Mouse (Mus musculus) testis, adult 2 months (tissue): ENCODE measurements around the gene Eml1. TPM values are rescaled to one million over a fixed set of nuclear protein-coding genes. Genes with fewer than 3 reads are reported as not detected.

Source experiments
- H3K27ac ChIP-seq: fragments of 200-500 bp; 2 replicates; pipeline ENCODE4 v1.5.1; 2012; ENCODE audit warnings: low read depth, low read length; ENCODE audit not compliant: control insufficient read depth, insufficient read depth
- H3K27me3 ChIP-seq: fragments of 200-500 bp; 2 replicates; pipeline ENCODE4 v1.6.1; 2012; ENCODE audit warnings: mild to moderate bottlenecking, low read length, moderate library complexity; ENCODE audit not compliant: control insufficient read depth, insufficient read depth
- H3K36me3 ChIP-seq: fragments of 200-500 bp; 2 replicates; pipeline ENCODE4 v1.6.1; 2012; ENCODE audit warnings: mild to moderate bottlenecking, low read length; ENCODE audit not compliant: control insufficient read depth, insufficient read depth
- H3K4me1 ChIP-seq: fragments of 200-500 bp; 2 replicates; pipeline ENCODE4 v1.6.1; 2012; ENCODE audit warnings: low read length; ENCODE audit not compliant: control insufficient read depth, insufficient read depth
- H3K4me3 ChIP-seq: fragments of 200-500 bp; 2 replicates; pipeline ENCODE4 v1.5.1; 2012; ENCODE audit warnings: low read depth, mild to moderate bottlenecking, low read length, moderate library complexity, mixed read lengths; ENCODE audit not compliant: control insufficient read depth
- CTCF ChIP-seq: fragments of 200-500 bp; IDR thresholded peaks from 2 replicates; pipeline ENCODE4 v1.5.1; 2012; ENCODE audit warnings: low read depth, mild to moderate bottlenecking, inconsistent platforms, low read length, moderate library complexity; ENCODE audit not compliant: control insufficient read depth, insufficient read depth, insufficient replicate concordance
- POLR2A ChIP-seq: fragments of 200-500 bp; IDR thresholded peaks from 2 replicates; pipeline ENCODE4 v1.6.1; 2012; ENCODE audit warnings: low read depth, mild to moderate bottlenecking, inconsistent platforms, low read length, moderate library complexity; ENCODE audit not compliant: control insufficient read depth
- polyA plus RNA-seq: library from polyadenylated mRNA; depleted of rRNA; stranded (reverse); fragments of >200 nt; gene quantifications from 2 replicates; pipeline ENCODE4 v1.2.3, GENCODE M21; 2012; rRNA removed

The Eml1 gene
- polyA plus RNA-seq, 1 experiment, result 4.0 TPM

DNA sequence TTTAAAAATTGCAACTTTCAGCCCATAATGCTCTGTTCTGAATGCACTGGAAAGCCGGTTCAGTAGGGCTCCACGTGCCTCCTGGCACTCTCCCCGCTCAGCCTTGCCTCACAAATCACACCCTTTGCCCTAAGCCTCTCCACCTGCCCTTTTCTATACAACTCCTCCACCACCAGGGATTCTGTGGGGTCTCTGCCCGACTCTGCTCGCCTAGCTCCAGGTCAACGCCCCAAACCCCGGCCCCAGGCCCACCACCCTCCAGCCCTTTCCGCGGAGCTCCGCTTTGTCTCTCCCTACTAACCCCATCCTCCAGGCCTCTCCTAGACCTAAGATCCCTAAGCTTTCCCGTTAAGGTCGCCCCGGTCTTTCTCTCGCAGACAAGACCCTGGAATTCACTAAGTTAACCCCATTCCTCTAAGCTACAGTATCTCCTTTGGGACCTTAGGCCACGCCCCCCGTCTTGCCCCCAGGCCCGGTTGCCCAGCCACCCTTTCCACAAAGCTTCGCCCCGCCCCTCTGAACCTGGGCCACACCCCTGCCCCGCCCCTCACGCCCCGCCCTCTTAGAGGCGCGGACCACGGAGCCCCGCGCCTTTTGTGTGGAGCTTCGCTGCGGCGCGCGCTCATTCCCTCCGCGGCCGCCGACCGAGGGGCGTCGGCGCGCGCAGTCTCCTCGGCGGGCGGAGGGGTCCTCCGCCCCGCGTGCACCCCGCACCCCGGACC lies 183.5 kb downstream of the Eml1 start, which contains the start of gene Evl:
Evl (plus strand) TSS at position 601 of the 722 bp plus-strand sequence.
- peaks cover 8% of the 10 kb centered on the region for H3K4me1 ChIP-seq
- H3K4me3 ChIP-seq, result peak within 1 kb of the TSS; percentile 95
- H3K27me3 ChIP-seq, result no peaks in the 10 kb centered on the region
- TF ChIP-seq CTCF (no peak), POLR2A (peak; percentile 71)
- peak within 1 kb of the TSS; percentile 75 for H3K27ac ChIP-seq
- no peaks in the 10 kb centered on the region for H3K36me3 ChIP-seq

DNA sequence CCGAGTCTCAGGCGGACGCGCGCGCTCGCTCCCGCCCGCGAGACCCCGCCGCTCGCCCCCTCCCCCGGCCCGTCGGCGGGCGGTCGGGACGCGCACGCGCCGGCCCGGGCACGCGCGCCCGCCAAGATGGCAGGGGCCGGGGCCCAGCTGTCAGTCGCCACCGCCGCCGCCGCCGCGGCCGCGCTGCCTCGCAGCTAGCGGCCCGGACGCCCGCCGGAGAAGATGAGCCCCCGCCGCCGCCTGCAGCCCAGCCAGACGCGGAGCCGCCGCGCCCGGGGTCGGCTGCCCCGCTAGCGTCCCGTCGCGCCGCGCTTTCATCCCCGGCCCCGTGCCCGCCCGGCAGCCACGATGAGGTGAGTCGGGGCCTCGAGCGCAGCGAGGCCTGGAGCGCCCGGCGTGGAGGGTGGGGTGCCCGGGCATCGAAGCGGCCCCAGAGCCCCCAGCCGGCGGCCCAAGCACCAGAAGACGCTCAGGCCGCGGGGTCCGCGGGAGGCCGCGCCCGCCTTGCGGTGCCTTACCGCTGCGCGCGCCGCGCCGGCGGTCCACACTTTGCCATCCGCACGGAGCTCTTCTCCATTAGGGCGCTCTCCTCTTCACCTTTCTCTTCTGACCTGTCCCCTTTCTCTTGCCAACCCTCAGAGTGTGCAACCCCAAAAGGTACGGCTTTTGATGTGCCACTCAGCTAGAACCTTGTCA lies 184.3 kb downstream of the Eml1 start:
- TF ChIP-seq POLR2A (no peak; the same call in 1 of the 2 replicates), CTCF (no peak)
- Histone ChIP-seq H3K27me3 (no peaks in the 10 kb centered on the region), H3K27ac (peak overlapping the region; percentile 75), H3K4me1 (peaks cover 8% of the 10 kb centered on the region), H3K4me3 (peak overlapping the region; percentile 95), H3K36me3 (no peaks in the 10 kb centered on the region)

DNA sequence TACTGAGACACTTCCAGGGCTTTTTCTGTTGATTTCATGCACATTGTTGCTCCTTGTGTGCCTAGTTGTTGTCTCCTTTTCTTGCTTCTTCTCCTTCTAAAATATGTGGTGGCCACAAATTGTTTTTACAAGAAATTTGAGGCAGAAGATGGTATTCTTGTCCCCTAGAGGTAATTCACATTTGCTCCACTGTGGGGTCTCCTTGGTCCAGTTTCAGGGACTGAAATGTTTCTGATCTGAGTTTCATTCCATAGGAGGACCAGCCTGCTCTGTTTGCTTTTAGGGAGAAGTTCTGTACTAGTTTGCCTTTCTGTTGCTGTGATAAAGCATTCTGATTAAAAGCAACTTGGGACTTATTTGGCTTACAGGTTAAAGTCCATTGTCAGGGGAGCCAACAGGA lies 187.4 kb downstream of the Eml1 start:
- no peaks in the 10 kb centered on the region for H3K27me3 ChIP-seq
- no peak overlapping the region for H3K27ac ChIP-seq
- no peak for TF ChIP-seq CTCF
- TF ChIP-seq POLR2A, result no peak
- H3K36me3 ChIP-seq, result no peaks in the 10 kb centered on the region
- peaks cover 8% of the 10 kb centered on the region for H3K4me1 ChIP-seq
- H3K4me3 ChIP-seq, result no peak overlapping the region

DNA sequence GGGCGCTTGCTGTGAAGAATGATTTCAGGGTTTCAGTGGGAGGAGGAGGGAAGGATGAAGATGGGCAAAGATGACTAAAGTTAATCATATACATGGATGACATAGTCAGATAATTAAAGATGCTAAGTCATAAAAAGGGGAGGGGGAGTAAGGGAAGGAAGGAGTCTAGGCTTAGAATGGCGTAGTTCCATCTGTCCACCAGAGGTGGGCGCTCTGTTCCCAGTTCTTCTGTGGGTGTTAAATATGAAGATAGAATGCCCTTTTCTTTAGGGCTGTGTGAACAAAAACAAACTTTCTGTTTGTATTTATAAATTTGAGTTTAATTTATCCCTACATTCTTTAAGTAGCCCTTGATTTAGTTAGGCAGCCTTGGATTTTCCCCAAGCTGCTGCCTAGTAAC lies 192.5 kb downstream of the Eml1 start:
- H3K27me3 ChIP-seq, result no peaks in the 10 kb centered on the region
- TF ChIP-seq POLR2A (no peak), CTCF (peak; percentile 15; the same call in 1 of the 2 replicates)
- H3K4me1 ChIP-seq, result no peaks in the 10 kb centered on the region; the same call in 1 of the 2 replicates
- no peaks in the 10 kb centered on the region for H3K36me3 ChIP-seq
- no peak overlapping the region for H3K4me3 ChIP-seq
- no peak overlapping the region for H3K27ac ChIP-seq

DNA sequence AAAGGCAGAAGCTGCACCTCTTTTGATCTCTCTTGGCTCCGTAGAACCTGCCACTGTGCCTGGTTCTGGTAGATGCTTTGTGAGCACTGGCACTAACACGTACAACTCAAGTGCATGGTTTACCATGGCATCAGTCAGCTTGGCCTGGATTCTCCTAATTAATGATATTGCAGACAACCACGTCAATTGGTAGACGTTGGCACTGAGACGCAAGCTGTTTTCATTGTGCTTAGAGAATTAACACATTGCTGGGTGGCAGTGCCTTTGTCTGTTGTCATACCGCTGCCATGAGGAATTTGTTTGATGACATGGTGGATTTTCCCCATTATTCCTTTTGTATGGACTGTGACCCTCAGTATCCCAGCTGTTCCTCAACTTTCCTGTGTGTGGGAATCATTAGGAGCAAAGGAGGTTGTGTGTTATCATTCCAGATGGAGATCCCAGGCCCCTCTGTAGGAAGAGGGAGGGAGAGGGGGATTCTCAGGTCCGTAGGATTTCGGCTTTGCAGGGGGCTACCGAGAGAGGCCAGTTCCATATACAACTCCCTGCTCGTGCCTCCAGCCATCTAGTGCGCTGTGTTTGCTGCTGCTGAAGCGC lies 194.3 kb downstream of the Eml1 start:
- Histone ChIP-seq H3K36me3 (no peaks in the 10 kb centered on the region), H3K4me1 (no peaks in the 10 kb centered on the region), H3K27me3 (no peaks in the 10 kb centered on the region), H3K4me3 (no peak overlapping the region), H3K27ac (no peak overlapping the region)
- TF ChIP-seq POLR2A (no peak), CTCF (no peak)

DNA sequence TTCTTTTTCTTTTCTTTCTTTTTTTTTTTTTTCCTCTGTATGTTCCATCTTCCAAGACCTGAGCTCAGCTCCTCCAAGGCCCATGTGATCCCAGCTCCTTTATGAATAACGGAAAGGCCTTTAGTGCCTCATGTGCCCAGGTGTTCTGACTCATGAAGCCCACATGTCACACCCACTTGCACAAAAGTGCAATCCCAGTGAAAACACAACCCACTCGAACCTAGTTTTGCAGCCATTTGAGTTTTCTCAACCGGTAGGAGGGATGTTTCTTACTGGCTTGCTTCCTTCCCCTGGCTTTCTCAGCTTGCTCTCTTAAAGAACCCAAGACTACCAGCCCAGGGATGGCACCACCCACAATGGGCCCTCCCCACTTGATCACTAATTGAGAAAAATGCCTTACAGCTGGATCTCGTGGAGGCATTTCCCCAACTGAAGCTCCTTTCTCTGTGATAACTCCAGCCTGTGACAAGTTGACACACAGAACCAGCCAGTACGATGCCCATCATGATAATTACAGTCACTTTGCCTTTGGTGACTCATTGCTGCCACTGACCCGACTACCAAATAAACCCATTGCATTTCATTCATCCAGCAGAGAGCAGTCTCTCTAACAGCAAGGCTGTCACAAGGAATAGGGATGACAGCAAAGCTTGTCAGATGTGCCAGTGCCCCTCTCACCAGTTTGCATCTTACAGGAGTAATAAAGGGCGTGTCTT lies 208.6 kb downstream of the Eml1 start:
- Histone ChIP-seq H3K27ac (no peak overlapping the region), H3K4me1 (no peaks in the 10 kb centered on the region), H3K27me3 (no peaks in the 10 kb centered on the region), H3K36me3 (no peaks in the 10 kb centered on the region), H3K4me3 (no peak overlapping the region)
- TF ChIP-seq CTCF, result no peak
- TF ChIP-seq POLR2A, result no peak

DNA sequence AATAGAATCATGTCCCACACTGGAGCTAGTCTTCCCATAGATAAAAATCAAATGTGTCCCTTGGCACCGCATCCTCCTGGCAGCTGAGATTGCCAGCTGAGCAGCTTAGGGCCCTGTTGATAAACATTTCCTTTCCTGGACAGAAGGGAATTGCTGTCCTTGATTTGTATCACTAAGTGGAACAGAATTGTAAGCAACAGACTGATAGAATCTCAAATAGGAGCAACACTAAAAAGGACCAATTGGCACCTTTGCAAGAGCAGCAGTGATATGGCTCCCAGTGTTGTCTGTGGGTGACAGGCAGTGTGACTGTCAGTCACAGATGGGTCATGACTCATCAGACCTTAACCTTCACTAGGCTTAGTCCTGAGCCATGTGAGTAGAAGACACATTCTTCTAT lies 213.0 kb downstream of the Eml1 start:
- Histone ChIP-seq H3K27ac (no peak overlapping the region), H3K27me3 (no peaks in the 10 kb centered on the region), H3K4me1 (no peaks in the 10 kb centered on the region), H3K36me3 (no peaks in the 10 kb centered on the region), H3K4me3 (no peak overlapping the region)
- TF ChIP-seq POLR2A, result no peak
- TF ChIP-seq CTCF, result no peak

Other genes starting within 250 kb of the Eml1 start
- 33.8 and 37.9 TPM in 2 replicates for gene Setd3, start 191.6 kb upstream of the Eml1 start, polyA plus RNA-seq
- 225 and 271 TPM in 2 replicates for gene Ccnk, start 191.4 kb upstream of the Eml1 start, polyA plus RNA-seq
- 22.6 and 27.9 TPM in 2 replicates for gene Ccdc85c, start 95.5 kb upstream of the Eml1 start, polyA plus RNA-seq
- 0.82 and 1.0 TPM in 2 replicates for gene Hhipl1, start 64.7 kb upstream of the Eml1 start, polyA plus RNA-seq
- gene Cyp46a1, start 36.6 kb upstream of the Eml1 start, polyA plus RNA-seq, result 17.9 and 19.7 TPM in 2 replicates
- gene Evl, start 183.8 kb downstream of the Eml1 start, polyA plus RNA-seq, result 31.3 and 36.4 TPM in 2 replicates